Mouse (Mus musculus) left cerebral cortex, postnatal 14 days (tissue): ENCODE measurements around the gene Ntn3. TPM values are rescaled to one million over a fixed set of nuclear protein-coding genes. Genes with fewer than 3 reads are reported as not detected.

Source experiments
- DNase-seq, 2 experiments: peaks; one replicate each; pipeline ENCODE4 v3.0.0; 2021 to 2022; ENCODE audit warnings: low spot score in 2 of 2, mixed read lengths in 1 of 2
- intact Hi-C: fragments of 180-260 bp; cut with DNase I; formaldehyde crosslinking; loops from one replicate; pipeline ENCODE4 v1.15.1; 2025
- total RNA-seq, 2 experiments: library from RNA; stranded (reverse); gene quantifications; 2 replicates each; pipeline ENCODE4 v1.2.3; 2021

The Ntn3 gene
- total RNA-seq, 2 experiments from 2014 or later, result 11.0 to 12.6 TPM

GRCm38 (mm10) chr17:24197032-24197824 lies 12.1 kb downstream of the Ntn3 start:
- intact Hi-C loops, result no loop called here
- no peak for DNase-seq

GRCm38 (mm10) chr17:24195349-24195748 lies 14.0 kb downstream of the Ntn3 start:
- DNase-seq, result no peak
- intact Hi-C loops, result no loop called here

- no peak for DNase-seq
- intact Hi-C loops, result no loop called here
These were observed 15.6 kb downstream of the Ntn3 start for GRCm38 (mm10) chr17:24193769-24194168.

- intact Hi-C loops, result no loop called here
- DNase-seq, result no peak
These were observed 16.1 kb downstream of the Ntn3 start for GRCm38 (mm10) chr17:24193268-24193667.

GRCm38 (mm10) chr17:24192848-24193247 lies 16.5 kb downstream of the Ntn3 start:
- intact Hi-C loops, result no loop called here
- DNase-seq, result no peak

GRCm38 (mm10) chr17:24191481-24191880 lies 17.9 kb downstream of the Ntn3 start:
- intact Hi-C loops, result no loop called here

GRCm38 (mm10) chr17:24190934-24191333 lies 18.4 kb downstream of the Ntn3 start:
- DNase-seq, result no peak
- intact Hi-C loops, result no loop called here

More at GRCm38 (mm10) chr17:24191481-24191880, 17.9 kb downstream of the Ntn3 start:
- DNase-seq, result no peak

- DNase-seq, result no peak
- intact Hi-C loops, result loop anchor here (5.0 to 10.0 kb wide), 2 partner anchors 178 to 211 kb away; partner anchors contain the start of genes Abca17 and Abca3
These were observed 35.1 kb downstream of the Ntn3 start for GRCm38 (mm10) chr17:24174259-24174658.

- intact Hi-C loops, result loop anchor here (5.0 to 10.0 kb wide), 2 partner anchors 179 to 211 kb away; partner anchors contain the start of genes Abca17 and Abca3
- peak; percentile 80 to 87 for DNase-seq
These were observed 35.9 kb downstream of the Ntn3 start for GRCm38 (mm10) chr17:24173423-24173822.

- DNase-seq, result no peak
These were observed 37.6 kb downstream of the Ntn3 start for GRCm38 (mm10) chr17:24171738-24172137.

GRCm38 (mm10) chr17:24170729-24171128 lies 38.6 kb downstream of the Ntn3 start:
- intact Hi-C loops, result loop anchor here (5.0 to 10.0 kb wide), 2 partner anchors 182 to 214 kb away; partner anchors contain the start of genes Abca17 and Abca3
- no peak for DNase-seq

More at GRCm38 (mm10) chr17:24171738-24172137, 37.6 kb downstream of the Ntn3 start:
- intact Hi-C loops, result loop anchor here (5.0 to 10.0 kb wide), 2 partner anchors 181 to 213 kb away; partner anchors contain the start of genes Abca17 and Abca3

- intact Hi-C loops, result loop anchor here (5.0 to 10.0 kb wide), 2 partner anchors 182 to 215 kb away; partner anchors contain the start of genes Abca17 and Abca3
- DNase-seq, result no peak
These were observed 39.2 kb downstream of the Ntn3 start for GRCm38 (mm10) chr17:24170125-24170524.

- intact Hi-C loops, result loop anchor here (5.0 to 10.0 kb wide), 3 partner anchors 38 to 215 kb away; partner anchors contain the start of genes Abca17, Abca3, Ntn3 and Tbc1d24
- DNase-seq, result peak; percentile 97
These were observed 39.8 kb downstream of the Ntn3 start, which contains the start of gene Atp6v0c for GRCm38 (mm10) chr17:24169317-24170065. Atp6v0c (minus strand) TSS chr17:24169702.

- peak; percentile 68 to 72 for DNase-seq
- intact Hi-C loops, result loop anchor here (5.0 kb wide), 1 partner anchor 39 kb away; the partner anchor contains the start of genes Ntn3 and Tbc1d24
These were observed 40.6 kb downstream of the Ntn3 start for GRCm38 (mm10) chr17:24168590-24169277.

GRCm38 (mm10) chr17:24167891-24168505 lies 41.3 kb downstream of the Ntn3 start:
- intact Hi-C loops, result loop anchor here (5.0 kb wide), 1 partner anchor 39 kb away; the partner anchor contains the start of genes Ntn3 and Tbc1d24
- no peak for DNase-seq

GRCm38 (mm10) chr17:24167120-24167519 lies 42.2 kb downstream of the Ntn3 start:
- intact Hi-C loops, result loop anchor here (5.0 kb wide), 1 partner anchor 40 kb away; the partner anchor contains the start of genes Ntn3 and Tbc1d24

GRCm38 (mm10) chr17:24164566-24165259 lies 44.6 kb downstream of the Ntn3 start:
- intact Hi-C loops, result loop anchor here (5.0 kb wide), 1 partner anchor 43 kb away; the partner anchor contains the start of genes Ntn3 and Tbc1d24
- DNase-seq, result no peak

More at GRCm38 (mm10) chr17:24167120-24167519, 42.2 kb downstream of the Ntn3 start:
- DNase-seq, result no peak
